Mouse (Mus musculus): ENCODE data around the gene Rasgrp3.
"Not testable (repeated sequence)": the region's sequence is repeated elsewhere in the genome, so short reads cannot be mapped to it uniquely, and the experiment has no call there.

Gene Rasgrp3

GRCm38 (mm10) chr17:75435599-75435998, at the start of gene Rasgrp3:
Gene Rasgrp3, plus strand, starts transcription at chr17:75435896.
- DNase-seq, result no peak

GRCm38 (mm10) chr17:75388402-75388801, 47.3 kb upstream of the Rasgrp3 start:
- DNase-seq, result no peak

- DNase-seq, result no peak
Observed at GRCm38 (mm10) chr17:75390142-75390541, 45.6 kb upstream of the Rasgrp3 start.

GRCm38 (mm10) chr17:75391429-75392192, 44.1 kb upstream of the Rasgrp3 start:
- DNase-seq, result no peak

GRCm38 (mm10) chr17:75406405-75406804, 29.3 kb upstream of the Rasgrp3 start:
- no peak for DNase-seq

- no peak for DNase-seq
Observed at GRCm38 (mm10) chr17:75416861-75417260, 18.8 kb upstream of the Rasgrp3 start.

GRCm38 (mm10) chr17:75434152-75434551, 1.5 kb upstream of the Rasgrp3 start:
- DNase-seq, result no peak

GRCm38 (mm10) chr17:75434871-75435270, 825 bp upstream of the Rasgrp3 start:
- no peak for DNase-seq

- DNase-seq, result no peak
Observed at GRCm38 (mm10) chr17:75436095-75436494, 399 bp downstream of the Rasgrp3 start.

- DNase-seq, result no peak
Observed at GRCm38 (mm10) chr17:75436819-75437218, 1.1 kb downstream of the Rasgrp3 start.

GRCm38 (mm10) chr17:75437239-75437750, 1.6 kb downstream of the Rasgrp3 start:
- no peak for DNase-seq

- no peak for DNase-seq
Observed at GRCm38 (mm10) chr17:75438162-75438561, 2.5 kb downstream of the Rasgrp3 start.

- no peak for DNase-seq
Observed at GRCm38 (mm10) chr17:75439062-75439461, 3.4 kb downstream of the Rasgrp3 start.

- DNase-seq, result no peak
Observed at GRCm38 (mm10) chr17:75440619-75441018, 4.9 kb downstream of the Rasgrp3 start.

- no peak for DNase-seq
Observed at GRCm38 (mm10) chr17:75441260-75441830, 5.6 kb downstream of the Rasgrp3 start.

GRCm38 (mm10) chr17:75442352-75442751, 6.7 kb downstream of the Rasgrp3 start:
- no peak for DNase-seq

- DNase-seq, result no peak
Observed at GRCm38 (mm10) chr17:75443064-75443621, 7.4 kb downstream of the Rasgrp3 start.

- DNase-seq, result no peak
Observed at GRCm38 (mm10) chr17:75448257-75448656, 12.6 kb downstream of the Rasgrp3 start.

- DNase-seq, result no peak
Observed at GRCm38 (mm10) chr17:75449022-75449421, 13.3 kb downstream of the Rasgrp3 start.

GRCm38 (mm10) chr17:75452313-75452712, 16.6 kb downstream of the Rasgrp3 start:
- no peak for DNase-seq

- no peak for DNase-seq
Observed at GRCm38 (mm10) chr17:75453639-75454038, 17.9 kb downstream of the Rasgrp3 start.

GRCm38 (mm10) chr17:75456096-75456495, 20.4 kb downstream of the Rasgrp3 start:
- not testable (repeated sequence) for DNase-seq

GRCm38 (mm10) chr17:75460621-75461020, 24.9 kb downstream of the Rasgrp3 start:
- DNase-seq, result no peak

GRCm38 (mm10) chr17:75461771-75462170, 26.1 kb downstream of the Rasgrp3 start:
- no peak for DNase-seq
